Mouse (Mus musculus) kidney, adult 2 months (tissue): ENCODE data around the gene A4galt. TPM values are rescaled to one million over a fixed set of nuclear protein-coding genes. Genes with fewer than 3 reads are reported as not detected.
A peak's percentile ranks its signal among the peaks of the same experiment; 100 is the strongest.

Experiments
- DNase-seq: peaks from one replicate; pipeline ENCODE4 v3.0.0; 2021
- H3K27ac ChIP-seq: fragments of 200-500 bp; 2 replicates; pipeline ENCODE4 v1.5.1; 2012; ENCODE audit warnings: low read depth, low read length, control low read depth, inconsistent platforms; ENCODE audit not compliant: insufficient read depth
- H3K27me3 ChIP-seq: fragments of 200-500 bp; replicated peaks from 2 replicates; pipeline ENCODE4 v1.6.1; 2012; ENCODE audit warnings: mild to moderate bottlenecking, moderate library complexity, low read length, inconsistent platforms; ENCODE audit not compliant: control insufficient read depth, insufficient read depth
- H3K36me3 ChIP-seq: fragments of 200-500 bp; 2 replicates; pipeline ENCODE4 v1.6.1; 2012; ENCODE audit warnings: mild to moderate bottlenecking, moderate library complexity, low read length, inconsistent platforms; ENCODE audit not compliant: control insufficient read depth, insufficient read depth
- H3K4me1 ChIP-seq: fragments of 200-500 bp; 2 replicates; pipeline ENCODE4 v1.6.1; 2011; ENCODE audit warnings: low read length; ENCODE audit not compliant: control insufficient read depth, insufficient read depth
- H3K4me3 ChIP-seq: fragments of 200-500 bp; 2 replicates; pipeline ENCODE4 v1.5.1; 2011; ENCODE audit warnings: mild to moderate bottlenecking, low read depth, low read length, control low read depth; ENCODE audit not compliant: insufficient read depth
- CTCF ChIP-seq: fragments of 200-500 bp; conservative IDR thresholded peaks from 2 replicates; pipeline ENCODE4 v1.5.1; 2011; ENCODE audit warnings: low read depth, mild to moderate bottlenecking, control low read depth, low read length, moderate library complexity, mixed read lengths; ENCODE audit not compliant: insufficient read depth, insufficient read length
- POLR2A ChIP-seq: fragments of 200-500 bp; IDR thresholded peaks from one replicate; pipeline ENCODE4 v1.6.1; 2011; ENCODE audit warnings: low read depth, low read length, control low read depth
- WGBS: fragments of 180-500 bp; shearing (Covaris S2); methylation state at CpG from one replicate; pipeline ENCODE4 v1.1.7; 2018; 5-methylcytosine and 5-hydroxymethylcytosine counted together
- polyA plus RNA-seq: library from polyadenylated mRNA; depleted of rRNA; stranded (reverse); fragments of >200 nt; gene quantifications from 2 replicates; pipeline ENCODE4 v1.2.3, GENCODE M21; 2012

Gene A4galt
- polyA plus RNA-seq, 1 experiment = 53.5 TPM

- Histone ChIP-seq H3K4me3 (no peak overlapping the region), H3K36me3 (no peaks in the 10 kb centered on the region), H3K27ac (peak overlapping the region; percentile 68), H3K4me1 (peaks cover 22% of the 10 kb centered on the region), H3K27me3 (no peaks in the 10 kb centered on the region)
- 33% methylated on average over 9 of the region's 9 CpGs for WGBS
- DNase-seq = peak; percentile 54
- no peak for TF ChIP-seq CTCF
- TF ChIP-seq POLR2A = no peak
Measured at GRCm38 (mm10) chr15:83224136-83224766, 27.3 kb downstream of the A4galt start.

GRCm38 (mm10) chr15:83223208-83223962 lies 28.2 kb downstream of the A4galt start:
- Histone ChIP-seq H3K4me1 (peaks cover 19% of the 10 kb centered on the region), H3K36me3 (no peaks in the 10 kb centered on the region), H3K27me3 (no peaks in the 10 kb centered on the region), H3K27ac (peak overlapping the region; percentile 68), H3K4me3 (no peak overlapping the region)
- no peak for TF ChIP-seq CTCF
- no peak for TF ChIP-seq POLR2A
- 21% methylated on average over 11 of the region's 11 CpGs for WGBS
- peak; percentile 94 for DNase-seq

- H3K4me3 ChIP-seq = no peak overlapping the region
- no peaks in the 10 kb centered on the region for H3K27me3 ChIP-seq
- no peaks in the 10 kb centered on the region for H3K36me3 ChIP-seq
- WGBS = 77% methylated on average over 4 of the region's 4 CpGs
- peak overlapping the region; percentile 15; the same call in 1 of the 2 replicates for H3K27ac ChIP-seq
- peak; percentile 36 for DNase-seq
- TF ChIP-seq CTCF (no peak), POLR2A (no peak)
- H3K4me1 ChIP-seq = peaks cover 19% of the 10 kb centered on the region
Measured at GRCm38 (mm10) chr15:83221721-83222120, 29.9 kb downstream of the A4galt start.

GRCm38 (mm10) chr15:83220368-83221013 lies 31.1 kb downstream of the A4galt start:
- peak; percentile 54 for DNase-seq
- WGBS = 46% methylated on average over 9 of the region's 9 CpGs
- Histone ChIP-seq H3K27ac (peak overlapping the region; percentile 49), H3K4me3 (no peak overlapping the region), H3K4me1 (peaks cover 19% of the 10 kb centered on the region), H3K36me3 (no peaks in the 10 kb centered on the region), H3K27me3 (no peaks in the 10 kb centered on the region)
- no peak for TF ChIP-seq CTCF
- no peak for TF ChIP-seq POLR2A

- no peaks in the 10 kb centered on the region for H3K36me3 ChIP-seq
- TF ChIP-seq POLR2A (no peak), CTCF (no peak)
- no peaks in the 10 kb centered on the region for H3K27me3 ChIP-seq
- WGBS = 53% methylated on average over 5 of the region's 5 CpGs
- H3K4me1 ChIP-seq = no peaks in the 10 kb centered on the region; the same call in 1 of the 2 replicates
- H3K27ac ChIP-seq = peak overlapping the region; percentile 71
- no peak overlapping the region for H3K4me3 ChIP-seq
- DNase-seq = no peak
Measured at GRCm38 (mm10) chr15:83215322-83216216, 36.0 kb downstream of the A4galt start.

GRCm38 (mm10) chr15:83210229-83210628 lies 41.3 kb downstream of the A4galt start:
- H3K27ac ChIP-seq = no peak overlapping the region
- WGBS = 17% methylated on average over 11 of the region's 11 CpGs
- no peaks in the 10 kb centered on the region for H3K27me3 ChIP-seq
- H3K4me3 ChIP-seq = peak overlapping the region; percentile 21; the same call in 1 of the 2 replicates
- peak; percentile 83 for DNase-seq
- no peaks in the 10 kb centered on the region; the same call in 1 of the 2 replicates for H3K4me1 ChIP-seq
- peak; percentile 45 for TF ChIP-seq CTCF
- no peak for TF ChIP-seq POLR2A
- no peaks in the 10 kb centered on the region for H3K36me3 ChIP-seq

GRCm38 (mm10) chr15:83209719-83210118 lies 41.9 kb downstream of the A4galt start:
- Histone ChIP-seq H3K27ac (no peak overlapping the region), H3K27me3 (no peaks in the 10 kb centered on the region), H3K4me1 (no peaks in the 10 kb centered on the region; the same call in 1 of the 2 replicates), H3K36me3 (no peaks in the 10 kb centered on the region), H3K4me3 (no peak overlapping the region)
- DNase-seq = no peak
- TF ChIP-seq CTCF = no peak
- TF ChIP-seq POLR2A = no peak
- 12% methylated on average over 10 of the region's 10 CpGs for WGBS
